Mouse (Mus musculus) hindbrain, embryonic 10.5 days (tissue): ENCODE data around the gene Krt19. TPM values are rescaled to one million over a fixed set of nuclear protein-coding genes. Genes with fewer than 3 reads are reported as not detected.

Source experiments
- DNase-seq: peaks from one replicate; pipeline ENCODE4 v3.0.0-alpha.2; 2017; ENCODE audit warnings: low spot score
- H3K27ac ChIP-seq: fragments of 300-500 bp; sonication (generic); 2 replicates; pipeline ENCODE4 v1.5.1; 2016; ENCODE audit warnings: mild to moderate bottlenecking, moderate library complexity
- H3K27me3 ChIP-seq: fragments of 300-500 bp; sonication (generic); 2 replicates; pipeline ENCODE4 v1.6.1; 2016; ENCODE audit warnings: mild to moderate bottlenecking; ENCODE audit not compliant: poor library complexity, insufficient read depth, severe bottlenecking
- H3K36me3 ChIP-seq: fragments of 300-500 bp; sonication (generic); 2 replicates; pipeline ENCODE4 v1.6.1; 2016; ENCODE audit warnings: mild to moderate bottlenecking, moderate library complexity
- H3K4me1 ChIP-seq: fragments of 300-500 bp; sonication (generic); replicated peaks from 2 replicates; pipeline ENCODE4 v1.6.1; 2016; ENCODE audit warnings: mild to moderate bottlenecking
- H3K4me3 ChIP-seq: fragments of 300-500 bp; sonication (generic); 2 replicates; pipeline ENCODE4 v1.5.1; 2016; ENCODE audit warnings: mild to moderate bottlenecking, moderate library complexity
- H3K9me3 ChIP-seq: fragments of 300-500 bp; sonication (generic); 2 replicates; pipeline ENCODE4 v1.6.1; 2016; ENCODE audit warnings: mild to moderate bottlenecking, moderate library complexity
- WGBS: fragments of 180-500 bp; shearing (Covaris S2); methylation state at CpG from one replicate; pipeline ENCODE4 v1.1.7; 2016; 5-methylcytosine and 5-hydroxymethylcytosine counted together
- polyA plus RNA-seq: library from polyadenylated mRNA; unstranded; fragments of >200 nt; fragmentation: Nextera tagmentation; extraction: Ambion mirVana; gene quantifications from 2 replicates; pipeline ENCODE4 v1.2.1, GENCODE M21; 2016

The Krt19 gene
- polyA plus RNA-seq, 1 experiment from 2014 or later, result 12.7 TPM

GRCm38 (mm10) chr11:100157331-100157730, 8.9 kb upstream of the Krt19 start:
- no peak for DNase-seq
- Histone ChIP-seq H3K4me3 (no peak overlapping the region), H3K27me3 (no peaks in the 10 kb centered on the region), H3K36me3 (no peaks in the 10 kb centered on the region), H3K9me3 (no peaks in the 10 kb centered on the region), H3K27ac (no peak overlapping the region), H3K4me1 (no peaks in the 10 kb centered on the region)
- WGBS, result 85% methylated on average over 3 of the region's 3 CpGs

GRCm38 (mm10) chr11:100155497-100156255, 7.2 kb upstream of the Krt19 start:
- WGBS, result 80% methylated on average over 8 of the region's 8 CpGs
- Histone ChIP-seq H3K4me1 (no peaks in the 10 kb centered on the region), H3K36me3 (no peaks in the 10 kb centered on the region), H3K27ac (no peak overlapping the region), H3K27me3 (no peaks in the 10 kb centered on the region), H3K4me3 (no peak overlapping the region), H3K9me3 (no peaks in the 10 kb centered on the region)
- no peak for DNase-seq

- no peak for DNase-seq
- WGBS, result 70% methylated on average over 5 of the region's 5 CpGs
- no peak overlapping the region for H3K27ac ChIP-seq
- H3K27me3 ChIP-seq, result peaks cover 38% of the 10 kb centered on the region
- no peak overlapping the region for H3K4me3 ChIP-seq
- no peaks in the 10 kb centered on the region for H3K9me3 ChIP-seq
- H3K36me3 ChIP-seq, result no peaks in the 10 kb centered on the region
- peaks cover 20% of the 10 kb centered on the region for H3K4me1 ChIP-seq
Measured at GRCm38 (mm10) chr11:100147566-100148353, 705 bp downstream of the Krt19 start.

GRCm38 (mm10) chr11:100145858-100146560, 2.5 kb downstream of the Krt19 start:
- H3K9me3 ChIP-seq, result no peaks in the 10 kb centered on the region
- H3K27ac ChIP-seq, result 0 out of 2 replicates have a peak overlapping the region, but pooled peaks have one; percentile 16
- H3K4me1 ChIP-seq, result peaks cover 20% of the 10 kb centered on the region
- 4% methylated on average over 13 of the region's 13 CpGs for WGBS
- H3K36me3 ChIP-seq, result no peaks in the 10 kb centered on the region
- DNase-seq, result peak; percentile 20
- peaks cover 38% of the 10 kb centered on the region for H3K27me3 ChIP-seq
- H3K4me3 ChIP-seq, result peak overlapping the region; percentile 50

- peaks cover 38% of the 10 kb centered on the region for H3K27me3 ChIP-seq
- H3K4me1 ChIP-seq, result peaks cover 20% of the 10 kb centered on the region
- H3K27ac ChIP-seq, result peak overlapping the region; percentile 56; the same call in 1 of the 2 replicates
- H3K9me3 ChIP-seq, result no peaks in the 10 kb centered on the region
- 1% methylated on average over 20 of the region's 20 CpGs for WGBS
- no peak for DNase-seq
- peak overlapping the region; percentile 50 for H3K4me3 ChIP-seq
- no peaks in the 10 kb centered on the region for H3K36me3 ChIP-seq
Measured at GRCm38 (mm10) chr11:100145104-100145503, 3.4 kb downstream of the Krt19 start.

GRCm38 (mm10) chr11:100140966-100141365, 7.5 kb downstream of the Krt19 start:
- Histone ChIP-seq H3K4me1 (peaks cover 46% of the 10 kb centered on the region), H3K27ac (no peak overlapping the region), H3K27me3 (peaks cover 28% of the 10 kb centered on the region), H3K4me3 (no peak overlapping the region), H3K36me3 (no peaks in the 10 kb centered on the region), H3K9me3 (no peaks in the 10 kb centered on the region)
- no peak for DNase-seq
- 86% methylated on average over 21 of the region's 21 CpGs for WGBS

DNA sequence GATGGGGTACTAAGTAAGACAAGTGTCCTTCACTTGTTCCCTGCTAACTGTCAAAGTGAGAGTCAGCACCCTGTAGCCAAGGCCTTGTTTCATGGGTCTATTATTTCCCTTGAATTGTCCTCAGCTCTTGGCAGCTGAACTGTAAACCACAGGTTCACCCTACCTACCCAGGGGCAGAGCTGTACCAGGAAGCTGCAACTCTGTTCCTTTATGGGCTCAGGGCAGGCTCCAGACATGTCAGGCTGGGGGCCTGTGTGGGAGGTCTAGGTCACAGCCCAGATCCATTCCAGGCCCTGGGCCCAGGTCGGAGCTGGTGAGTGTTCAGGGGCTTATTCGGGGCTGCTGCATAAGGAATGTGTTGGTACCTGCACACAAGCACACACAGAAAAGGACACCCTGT, 9.1 kb downstream of the Krt19 start:
- Histone ChIP-seq H3K36me3 (no peaks in the 10 kb centered on the region), H3K27ac (peak overlapping the region; percentile 40; the same call in 1 of the 2 replicates), H3K9me3 (no peaks in the 10 kb centered on the region), H3K4me1 (peaks cover 32% of the 10 kb centered on the region), H3K4me3 (no peak overlapping the region), H3K27me3 (peaks cover 12% of the 10 kb centered on the region)
- WGBS, result 78% methylated on average over 2 of the region's 2 CpGs
- DNase-seq, result no peak

GRCm38 (mm10) chr11:100138809-100139208, 9.7 kb downstream of the Krt19 start:
- no peaks in the 10 kb centered on the region for H3K9me3 ChIP-seq
- WGBS, result 45% methylated on average over 7 of the region's 7 CpGs
- peaks cover 6% of the 10 kb centered on the region for H3K27me3 ChIP-seq
- peak overlapping the region; percentile 40; the same call in 1 of the 2 replicates for H3K27ac ChIP-seq
- no peaks in the 10 kb centered on the region for H3K36me3 ChIP-seq
- DNase-seq, result no peak
- H3K4me1 ChIP-seq, result peaks cover 32% of the 10 kb centered on the region
- H3K4me3 ChIP-seq, result no peak overlapping the region

GRCm38 (mm10) chr11:100137693-100138092, 10.8 kb downstream of the Krt19 start:
- WGBS, result 53% methylated on average over 5 of the region's 5 CpGs
- H3K27ac ChIP-seq, result no peak overlapping the region
- peaks cover 4% of the 10 kb centered on the region; the same call in 1 of the 2 replicates for H3K27me3 ChIP-seq
- no peaks in the 10 kb centered on the region for H3K9me3 ChIP-seq
- H3K4me3 ChIP-seq, result no peak overlapping the region
- H3K36me3 ChIP-seq, result no peaks in the 10 kb centered on the region
- peaks cover 32% of the 10 kb centered on the region for H3K4me1 ChIP-seq
- DNase-seq, result no peak

DNA sequence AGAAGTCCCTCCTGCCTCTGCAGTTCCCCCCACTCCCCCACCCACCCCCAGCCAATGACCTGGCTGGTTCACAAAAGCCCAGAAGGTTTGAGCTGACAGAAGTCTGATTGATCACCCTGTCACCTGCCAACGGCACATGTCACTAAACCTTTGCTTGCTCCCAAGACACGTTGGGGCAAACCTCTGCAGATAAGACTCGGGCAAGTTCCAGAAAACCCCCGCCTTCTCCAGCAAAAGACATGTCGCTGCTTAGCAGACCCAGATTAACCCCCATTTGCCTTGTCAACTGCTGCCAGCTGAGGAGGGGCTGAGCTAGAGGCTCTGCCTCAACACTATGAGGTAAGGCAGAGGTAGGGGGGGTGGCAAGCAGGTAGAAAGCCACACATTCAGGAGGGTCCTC, 11.9 kb downstream of the Krt19 start:
- Histone ChIP-seq H3K4me3 (no peak overlapping the region), H3K4me1 (peaks cover 32% of the 10 kb centered on the region), H3K27me3 (peaks cover 4% of the 10 kb centered on the region; the same call in 1 of the 2 replicates), H3K9me3 (no peaks in the 10 kb centered on the region), H3K36me3 (no peaks in the 10 kb centered on the region), H3K27ac (no peak overlapping the region)
- no peak for DNase-seq
- 52% methylated on average over 5 of the region's 5 CpGs for WGBS

- peaks cover 32% of the 10 kb centered on the region for H3K4me1 ChIP-seq
- no peak within 1 kb of the TSS for H3K4me3 ChIP-seq
- no peaks in the 10 kb centered on the region for H3K9me3 ChIP-seq
- peaks cover 4% of the 10 kb centered on the region; the same call in 1 of the 2 replicates for H3K27me3 ChIP-seq
- no peak within 1 kb of the TSS for H3K27ac ChIP-seq
- 73% methylated on average over 7 of the region's 7 CpGs for WGBS
- no peaks in the 10 kb centered on the region for H3K36me3 ChIP-seq
- DNase-seq, result no peak
Measured at GRCm38 (mm10) chr11:100135731-100136130, 12.7 kb downstream of the Krt19 start, which contains the start of gene Krt15. Gene Krt15 (minus strand): TSS chr11:100135928.

GRCm38 (mm10) chr11:100124901-100125300, 23.6 kb downstream of the Krt19 start:
- 86% methylated on average over 7 of the region's 7 CpGs for WGBS
- Histone ChIP-seq H3K27ac (no peak overlapping the region), H3K4me1 (no peaks in the 10 kb centered on the region), H3K9me3 (no peaks in the 10 kb centered on the region), H3K4me3 (no peak overlapping the region), H3K36me3 (no peaks in the 10 kb centered on the region), H3K27me3 (no peaks in the 10 kb centered on the region)
- no peak for DNase-seq
